15 mouse cellular contexts compared by ENCODE assay signal in genomic region chr3:54689091-54689490, GRCm38 (mm10). TPM values are rescaled to one million over a fixed set of nuclear protein-coding genes. Genes with fewer than 3 reads are reported as not detected.
DNase-seq lines count a peak whose midpoint lies in the region; ATAC-seq lines count a peak whose summit lies in the region.
"Had no signal": no experiment of that assay in that cellular context is flagged by ENCODE, and none has a peak within 500 bp of the region (broad histone marks: within the 10 kb centered on the region; RNA-seq: fewer than 3 reads in every experiment).

No protein-coding gene starts in this region.

- no peak for ATAC-seq in forebrain, embryonic 14.5 days
- no peak for ATAC-seq in forebrain, embryonic 11.5 days (replicated peaks; ENCODE audit: low FRiP score)
- ATAC-seq: activated CD4-positive, CD25-positive, alpha-beta regulatory T cell, adult 4 months; intestine, embryonic 16.5 days had no signal

- no peak overlapping the region for H3K27ac ChIP-seq in forebrain, embryonic 14.5 days (ENCODE audit: low read depth, low read length)
- no peak overlapping the region for H3K27ac ChIP-seq in forebrain, embryonic 11.5 days (ENCODE audit: low read depth, low read length)
- H3K27ac ChIP-seq: heart, embryonic 15.5 days; liver, embryonic 15.5 days had no signal

- no peak overlapping the region for H3K4me3 ChIP-seq in forebrain, embryonic 14.5 days (ENCODE audit: low read depth, low read length)
- no peak overlapping the region for H3K4me3 ChIP-seq in forebrain, embryonic 11.5 days (ENCODE audit: low read depth, low read length)
- H3K4me3 ChIP-seq: heart, embryonic 15.5 days; liver, embryonic 15.5 days had no signal

- H3K36me3 ChIP-seq in forebrain, embryonic 14.5 days (ENCODE audit: control insufficient read depth, insufficient read depth, low read length): no peaks in the 10 kb centered on the region
- no peaks in the 10 kb centered on the region for H3K36me3 ChIP-seq in forebrain, embryonic 11.5 days (ENCODE audit: control insufficient read depth, insufficient read depth, low read length)
- H3K36me3 ChIP-seq: heart, embryonic 15.5 days; liver, embryonic 15.5 days had no signal

- no peaks in the 10 kb centered on the region for H3K4me1 ChIP-seq in forebrain, embryonic 14.5 days (ENCODE audit: control insufficient read depth, insufficient read depth, low read length)
- no peaks in the 10 kb centered on the region; the same call in 1 of the 2 replicates for H3K4me1 ChIP-seq in forebrain, embryonic 11.5 days (replicated peaks; ENCODE audit: control insufficient read depth, insufficient read depth, low read length)
- H3K4me1 ChIP-seq: heart, embryonic 15.5 days had no signal

- peak; percentile 68 for DNase-seq in forebrain, embryonic 14.5 days (ENCODE audit: low spot score)
- DNase-seq in forebrain, embryonic 11.5 days (ENCODE audit: low spot score): no peak
- peak; percentile 31 for DNase-seq in layer of hippocampus, adult 9-10 months (ENCODE audit: low spot score)
- DNase-seq in layer of hippocampus, postnatal 36 days: no peak
- peak; percentile 71 for DNase-seq in 416B (ENCODE audit: low read depth)
- DNase-seq in brain, adult 2 months (ENCODE audit: low read depth, low spot score): peak; percentile 15
- DNase-seq in left cerebral cortex, adult 9 months (ENCODE audit: low spot score in 2 of 2): no peak
- DNase-seq in spleen, postnatal 14 days (ENCODE audit: low spot score in 2 of 2): no peak
- DNase-seq: cerebellum, adult 9-11 months had no signal

- H3K4me2 ChIP-seq in forebrain, embryonic 14.5 days (ENCODE audit: low read length): no peak overlapping the region
- H3K4me2 ChIP-seq in forebrain, embryonic 11.5 days (ENCODE audit: low read depth, low read length, severe bottlenecking): no peak overlapping the region
- H3K4me2 ChIP-seq: heart, embryonic 15.5 days; liver, embryonic 15.5 days; midbrain, embryonic 11.5 days had no signal

- H3K27me3 ChIP-seq in forebrain, embryonic 14.5 days (replicated peaks; ENCODE audit: control insufficient read depth, insufficient read depth, low read length): no peaks in the 10 kb centered on the region
- H3K27me3 ChIP-seq in forebrain, embryonic 11.5 days (ENCODE audit: control insufficient read depth, insufficient read depth, low read length): no peaks in the 10 kb centered on the region
- H3K27me3 ChIP-seq: heart, embryonic 15.5 days; liver, embryonic 15.5 days had no signal

- no peaks in the 10 kb centered on the region for H3K9me3 ChIP-seq in forebrain, embryonic 14.5 days (replicated peaks; ENCODE audit: control insufficient read depth, low read length)
- no peaks in the 10 kb centered on the region for H3K9me3 ChIP-seq in forebrain, embryonic 11.5 days (ENCODE audit: control insufficient read depth, low read length)
- H3K9me3 ChIP-seq: heart, embryonic 15.5 days; liver, embryonic 15.5 days had no signal

- H3K9ac ChIP-seq in forebrain, embryonic 14.5 days (ENCODE audit: low read length): no peak overlapping the region
- no peak overlapping the region for H3K9ac ChIP-seq in forebrain, embryonic 11.5 days (ENCODE audit: low read length)
- H3K9ac ChIP-seq: heart, embryonic 15.5 days; liver, embryonic 15.5 days had no signal

- 53% methylated on average over 2 of the region's 2 CpGs for WGBS in forebrain, embryonic 14.5 days
- WGBS in forebrain, embryonic 11.5 days: 61% methylated on average over 2 of the region's 2 CpGs

RNA-seq across cellular contexts. Expression of gene Supt20, which starts 3.5 kb away (rescaled TPM):
- 74.2 and 87.7 TPM in 2 replicates for polyA plus RNA-seq in forebrain, embryonic 14.5 days (2014; fragmentation: Nextera tagmentation; extraction: Ambion mirVana)
- 123 and 129 TPM in 2 replicates for polyA plus RNA-seq in forebrain, embryonic 11.5 days (2014; fragmentation: Nextera tagmentation; extraction: Ambion mirVana)
- total RNA-seq in layer of hippocampus, postnatal 36 days (2021): 10 to 100 TPM; 53.5 to 55.7 TPM

RNA-seq across cellular contexts. Expression of gene Gm21958, which starts 25.1 kb away (rescaled TPM):
- polyA plus RNA-seq in forebrain, embryonic 14.5 days (2014; fragmentation: Nextera tagmentation; extraction: Ambion mirVana): 1.1 TPM in 1 of 2 replicates, not detected in the other
- 1.0 and 1.8 TPM in 2 replicates for polyA plus RNA-seq in forebrain, embryonic 11.5 days (2014; fragmentation: Nextera tagmentation; extraction: Ambion mirVana)
- total RNA-seq in layer of hippocampus, postnatal 36 days (2021): not detected
- total RNA-seq: layer of hippocampus, postnatal 10 days had no signal
- polyA plus RNA-seq: intestine, embryonic 16.5 days had no signal

RNA-seq across cellular contexts. Expression of gene Exosc8, which starts 46.1 kb away (rescaled TPM):
- polyA plus RNA-seq in forebrain, embryonic 14.5 days (2014; fragmentation: Nextera tagmentation; extraction: Ambion mirVana): 98.5 and 101 TPM in 2 replicates
- polyA plus RNA-seq in forebrain, embryonic 11.5 days (2014; fragmentation: Nextera tagmentation; extraction: Ambion mirVana): 166 and 176 TPM in 2 replicates
- 10 to 100 TPM; 30.1 to 32.0 TPM for total RNA-seq in layer of hippocampus, postnatal 36 days (2021)

RNA-seq across cellular contexts. Expression of gene Alg5, which starts 46.2 kb away (rescaled TPM):
- 55.8 and 60.2 TPM in 2 replicates for polyA plus RNA-seq in forebrain, embryonic 14.5 days (2014; fragmentation: Nextera tagmentation; extraction: Ambion mirVana)
- polyA plus RNA-seq in forebrain, embryonic 11.5 days (2014; fragmentation: Nextera tagmentation; extraction: Ambion mirVana): 37.7 and 39.4 TPM in 2 replicates
- 10 to 100 TPM; 21.9 to 22.6 TPM for total RNA-seq in layer of hippocampus, postnatal 36 days (2021)

Comparison
In these comparisons a context has a peak if more than half of its experiments do, and no peak if none do; other contexts are left out.
1. DNase-seq: peak in forebrain, embryonic 14.5 days (single experiment), layer of hippocampus, adult 9-10 months (single experiment), 416B (single experiment) and brain, adult 2 months (single experiment); none in forebrain, embryonic 11.5 days (single experiment), layer of hippocampus, postnatal 36 days (0 of 2), left cerebral cortex, adult 9 months (0 of 2) and spleen, postnatal 14 days (0 of 2).